Mouse (Mus musculus): ENCODE results near the gene Gm6408. TPM values are rescaled to one million over a fixed set of nuclear protein-coding genes. Genes with fewer than 3 reads are reported as not detected.
"Not testable (repeated sequence)": the region's sequence is repeated elsewhere in the genome, so short reads cannot be mapped to it uniquely, and the experiment has no call there.

Gm6408 gene
- polyA plus RNA-seq, 1 experiment from 2014 or later: not detected

GRCm38 (mm10) chr5:146470821-146471220 is 10.9 kb upstream of the Gm6408 start:
- Histone ChIP-seq H3K27me3 (no peaks in the 10 kb centered on the region), H3K4me1 (no peaks in the 10 kb centered on the region)
- whole genome bisulfite sequencing: 91% methylated on average over 9 of the region's 9 CpGs

GRCm38 (mm10) chr5:146471311-146471710 is 10.5 kb upstream of the Gm6408 start:
- no peak overlapping the region for H3K4me3 ChIP-seq (replicated peaks)
- H3K4me2 ChIP-seq: no peak overlapping the region
- no peaks in the 10 kb centered on the region for H3K4me1 ChIP-seq
- no peaks in the 10 kb centered on the region for H3K9me3 ChIP-seq
- no peaks in the 10 kb centered on the region for H3K27me3 ChIP-seq
- no peak overlapping the region for H3K9ac ChIP-seq
- WGBS: 88% methylated on average over 5 of the region's 5 CpGs
- ATAC-seq (ENCODE audit: low FRiP score): no peak
- H3K36me3 ChIP-seq (replicated peaks): peaks cover 18% of the 10 kb centered on the region
- H3K27ac ChIP-seq: no peak overlapping the region

More at GRCm38 (mm10) chr5:146470821-146471220, 10.9 kb upstream of the Gm6408 start:
- peaks cover 18% of the 10 kb centered on the region for H3K36me3 ChIP-seq (replicated peaks)
- no peak overlapping the region for H3K4me2 ChIP-seq
- H3K27ac ChIP-seq: no peak overlapping the region
- no peak overlapping the region for H3K4me3 ChIP-seq (replicated peaks)
- H3K9me3 ChIP-seq: no peaks in the 10 kb centered on the region
- ATAC-seq (ENCODE audit: low FRiP score): no peak
- no peak overlapping the region for H3K9ac ChIP-seq

- WGBS: 91% methylated on average over 12 of the region's 12 CpGs
- Histone ChIP-seq H3K27ac (no peak overlapping the region), H3K9me3 (no peaks in the 10 kb centered on the region), H3K9ac (no peak overlapping the region), H3K4me3 (replicated peaks) (no peak overlapping the region), H3K4me2 (no peak overlapping the region), H3K36me3 (replicated peaks) (peaks cover 18% of the 10 kb centered on the region), H3K4me1 (no peaks in the 10 kb centered on the region), H3K27me3 (no peaks in the 10 kb centered on the region)
- ATAC-seq (ENCODE audit: low FRiP score): no peak
Measured at GRCm38 (mm10) chr5:146471821-146472220, 9.9 kb upstream of the Gm6408 start.

GRCm38 (mm10) chr5:146479564-146479963 is 2.2 kb upstream of the Gm6408 start:
- H3K9me3 ChIP-seq; H3K27me3 ChIP-seq; H3K4me1 ChIP-seq; H3K36me3 ChIP-seq (replicated peaks); H3K27ac ChIP-seq; ATAC-seq (ENCODE audit: low FRiP score); H3K4me3 ChIP-seq (replicated peaks); H3K4me2 ChIP-seq; H3K9ac ChIP-seq: not testable (repeated sequence)
- WGBS: 7% methylated on average over 4 of the region's 4 CpGs

GRCm38 (mm10) chr5:146488959-146489358 is 7.2 kb downstream of the Gm6408 start:
- H3K9ac ChIP-seq; H3K9me3 ChIP-seq; H3K27me3 ChIP-seq; H3K36me3 ChIP-seq (replicated peaks); H3K4me3 ChIP-seq (replicated peaks); ATAC-seq (ENCODE audit: low FRiP score); H3K4me1 ChIP-seq; H3K4me2 ChIP-seq; H3K27ac ChIP-seq: not testable (repeated sequence)
- WGBS: 16% methylated on average over 3 of the region's 4 CpGs

GRCm38 (mm10) chr5:146491063-146491462 is 9.3 kb downstream of the Gm6408 start, which contains the start of gene Gm6370:
TSS of gene Gm6370 (plus strand) at chr5:146491363.
- not testable (repeated sequence) for H3K27me3 ChIP-seq
- no CpG with 5 or more reads among the region's 5 CpGs for WGBS

GRCm38 (mm10) chr5:146502099-146502498 is 20.3 kb downstream of the Gm6408 start, which contains the start of gene 4930449I24Rik:
TSS of gene 4930449I24Rik (plus strand) at chr5:146502399.
- not testable (repeated sequence) for H3K27ac ChIP-seq; H3K9me3 ChIP-seq; H3K4me1 ChIP-seq; H3K4me2 ChIP-seq; H3K36me3 ChIP-seq (replicated peaks); ATAC-seq (ENCODE audit: low FRiP score); H3K27me3 ChIP-seq; H3K4me3 ChIP-seq (replicated peaks); H3K9ac ChIP-seq
- WGBS: no CpG with 5 or more reads among the region's 5 CpGs

More at GRCm38 (mm10) chr5:146491063-146491462, 9.3 kb downstream of the Gm6408 start, which contains the start of gene Gm6370:
- H3K9ac ChIP-seq; H3K36me3 ChIP-seq (replicated peaks); H3K4me2 ChIP-seq; H3K9me3 ChIP-seq; ATAC-seq (ENCODE audit: low FRiP score); H3K4me3 ChIP-seq (replicated peaks); H3K4me1 ChIP-seq; H3K27ac ChIP-seq: not testable (repeated sequence)

- H3K9ac ChIP-seq; H3K4me3 ChIP-seq (replicated peaks); H3K4me2 ChIP-seq; ATAC-seq (ENCODE audit: low FRiP score); H3K4me1 ChIP-seq; H3K9me3 ChIP-seq; H3K27me3 ChIP-seq; H3K36me3 ChIP-seq (replicated peaks); H3K27ac ChIP-seq: not testable (repeated sequence)
- 86% methylated on average over 1 of the region's 5 CpGs for WGBS
Measured at GRCm38 (mm10) chr5:146513823-146514222, 32.1 kb downstream of the Gm6408 start, which contains the start of gene Gm3402. TSS of gene Gm3402 (plus strand) at chr5:146514123.

- not testable (repeated sequence) for H3K27me3 ChIP-seq; H3K4me2 ChIP-seq; H3K27ac ChIP-seq; H3K36me3 ChIP-seq (replicated peaks); H3K4me3 ChIP-seq (replicated peaks); ATAC-seq (ENCODE audit: low FRiP score); H3K9me3 ChIP-seq; H3K4me1 ChIP-seq; H3K9ac ChIP-seq
- 91% methylated on average over 3 of the region's 3 CpGs for WGBS
Measured at GRCm38 (mm10) chr5:146525501-146525900, 43.7 kb downstream of the Gm6408 start, which contains the start of gene Gm3404. TSS of gene Gm3404 (plus strand) at chr5:146525801.

Other genes starting within 250 kb of the Gm6408 start
- gene Wasf3, start 97.0 kb upstream of the Gm6408 start, polyA plus RNA-seq (2016; fragmentation: Nextera tagmentation; extraction: Ambion mirVana): 7.2 and 8.4 TPM in 2 replicates
- gene Gm6370, start 9.4 kb downstream of the Gm6408 start, polyA plus RNA-seq (2016; fragmentation: Nextera tagmentation; extraction: Ambion mirVana): not detected in 2 replicates
- gene 4930449I24Rik, start 20.4 kb downstream of the Gm6408 start, polyA plus RNA-seq (2016; fragmentation: Nextera tagmentation; extraction: Ambion mirVana): not detected in 2 replicates
- gene Gm3402, start 32.2 kb downstream of the Gm6408 start, polyA plus RNA-seq (2016; fragmentation: Nextera tagmentation; extraction: Ambion mirVana): not detected in 2 replicates
- not detected in 2 replicates for gene Gm3404, start 43.8 kb downstream of the Gm6408 start, polyA plus RNA-seq (2016; fragmentation: Nextera tagmentation; extraction: Ambion mirVana)
- gene Gm3409, start 55.7 kb downstream of the Gm6408 start, polyA plus RNA-seq (2016; fragmentation: Nextera tagmentation; extraction: Ambion mirVana): not detected in 2 replicates
- not detected in 2 replicates for gene Gm3415, start 74.2 kb downstream of the Gm6408 start, polyA plus RNA-seq (2016; fragmentation: Nextera tagmentation; extraction: Ambion mirVana)
- gene Gpr12, start 103.3 kb downstream of the Gm6408 start, polyA plus RNA-seq (2016; fragmentation: Nextera tagmentation; extraction: Ambion mirVana): 0.93 and 1.1 TPM in 2 replicates